Mouse (Mus musculus) limb, embryonic 14.5 days (tissue): Measurements from ENCODE around the gene Knstrn. TPM values are rescaled to one million over a fixed set of nuclear protein-coding genes. Genes with fewer than 3 reads are reported as not detected.

Experiments used
- ATAC-seq: fragments of 200-750 bp; cut with Nextera tagmentation; 2 replicates; pipeline ENCODE4 v1.8.0; 2017; ENCODE audit warnings: low read depth, moderate number of reproducible peaks, moderate TSS enrichment; ENCODE audit not compliant: low FRiP score
- DNase-seq: peaks from one replicate; pipeline ENCODE4 v3.0.0-alpha.2; 2015; ENCODE audit warnings: low spot score
- H3K27ac ChIP-seq: fragments of 300-500 bp; sonication (generic); replicated peaks from 2 replicates; pipeline ENCODE4 v1.5.1; 2014; ENCODE audit warnings: low read depth, mild to moderate bottlenecking, low read length, moderate library complexity, mixed read lengths
- H3K27me3 ChIP-seq: fragments of 300-500 bp; sonication (generic); 2 replicates; pipeline ENCODE4 v1.6.1; 2014; ENCODE audit warnings: low read length, mixed read lengths; ENCODE audit not compliant: control insufficient read depth, insufficient read depth
- H3K36me3 ChIP-seq: fragments of 300-500 bp; sonication (generic); 2 replicates; pipeline ENCODE4 v1.6.1; 2014; ENCODE audit warnings: mild to moderate bottlenecking, low read length, moderate library complexity, mixed read lengths; ENCODE audit not compliant: control insufficient read depth, insufficient read depth
- H3K4me1 ChIP-seq: fragments of 300-500 bp; sonication (generic); 2 replicates; pipeline ENCODE4 v1.6.1; 2014; ENCODE audit warnings: antibody characterized with exemption, low read length, mixed read lengths; ENCODE audit not compliant: control insufficient read depth, insufficient read depth
- H3K4me2 ChIP-seq: fragments of 300-500 bp; sonication (generic); replicated peaks from 2 replicates; pipeline ENCODE4 v1.6.1; 2014; ENCODE audit warnings: low read depth, mild to moderate bottlenecking, low read length, moderate library complexity; ENCODE audit not compliant: severe bottlenecking
- H3K4me3 ChIP-seq: fragments of 300-500 bp; sonication (generic); replicated peaks from 2 replicates; pipeline ENCODE4 v1.5.1; 2014; ENCODE audit warnings: low read length
- H3K9ac ChIP-seq: fragments of 300-500 bp; sonication (generic); 2 replicates; pipeline ENCODE4 v1.6.1; 2014; ENCODE audit warnings: mild to moderate bottlenecking, low read depth, low read length, moderate library complexity; ENCODE audit not compliant: severe bottlenecking
- H3K9me3 ChIP-seq: fragments of 300-500 bp; sonication (generic); 2 replicates; pipeline ENCODE4 v1.6.1; 2016; ENCODE audit warnings: low read length; ENCODE audit not compliant: control insufficient read depth
- POLR2A ChIP-seq: fragments of 200-500 bp; IDR thresholded peaks from 2 replicates; pipeline ENCODE4 v1.8.0; 2012; ENCODE audit warnings: inconsistent platforms, mild to moderate bottlenecking, moderate library complexity, borderline replicate concordance; ENCODE audit not compliant: insufficient read depth, insufficient read length; ENCODE audit errors: extremely low read depth
- WGBS: fragments of 180-500 bp; shearing (Covaris S2); extraction: QIAGEN DNeasy Blood & Tissue Kit; methylation state at CpG from one replicate; pipeline ENCODE4 v1.1.7; 2014; 5-methylcytosine and 5-hydroxymethylcytosine counted together
- polyA plus RNA-seq, 2 experiments: library from polyadenylated mRNA; depleted of rRNA in 1 of 2; stranded (reverse) in 1 of 2; unstranded in 1 of 2; fragments of >200 nt; fragmentation: Nextera tagmentation in 1 of 2; extraction: Ambion mirVana in 1 of 2; gene quantifications; 2 replicates each; pipeline versions ENCODE4 v1.2.1 to v1.2.3; 2012 to 2014

Gene Knstrn
- polyA plus RNA-seq, 2 experiments: 67.0 to 81.3 TPM

- peaks cover 41% of the 10 kb centered on the region for H3K4me1 ChIP-seq
- no peak for TF ChIP-seq POLR2A
- no peak overlapping the region for H3K27ac ChIP-seq
- H3K9me3 ChIP-seq: no peaks in the 10 kb centered on the region
- no peak overlapping the region for H3K4me2 ChIP-seq
- 21% methylated on average over 7 of the region's 7 CpGs for WGBS
- H3K4me3 ChIP-seq: no peak overlapping the region
- H3K36me3 ChIP-seq: no peaks in the 10 kb centered on the region
- no peak overlapping the region for H3K9ac ChIP-seq
- DNase-seq (no peak), ATAC-seq (no peak)
- H3K27me3 ChIP-seq: peaks cover 60% of the 10 kb centered on the region
Measured at GRCm38 (mm10) chr2:118899306-118899705, 85.5 kb downstream of the Knstrn start.

GRCm38 (mm10) chr2:118899981-118900825 is 86.4 kb downstream of the Knstrn start, which contains the start of gene Bahd1:
TSS of gene Bahd1 (plus strand) at chr2:118900377.
- Histone ChIP-seq H3K4me2 (peak within 1 kb of the TSS; percentile 99), H3K27me3 (peaks cover 55% of the 10 kb centered on the region), H3K9me3 (no peaks in the 10 kb centered on the region), H3K36me3 (no peaks in the 10 kb centered on the region), H3K9ac (peak within 1 kb of the TSS; percentile 47), H3K4me3 (peak within 1 kb of the TSS; percentile 83), H3K4me1 (peaks cover 41% of the 10 kb centered on the region), H3K27ac (no peak within 1 kb of the TSS)
- DNase-seq: no peak
- 1% methylated on average over 32 of the region's 32 CpGs for WGBS
- ATAC-seq: no peak
- no peak for TF ChIP-seq POLR2A

GRCm38 (mm10) chr2:118900826-118901140 is 87.0 kb downstream of the Knstrn start:
- H3K4me1 ChIP-seq: peaks cover 41% of the 10 kb centered on the region
- DNase-seq (no peak), ATAC-seq (no peak)
- no peaks in the 10 kb centered on the region for H3K9me3 ChIP-seq
- TF ChIP-seq POLR2A: no peak
- H3K27ac ChIP-seq: no peak overlapping the region
- H3K36me3 ChIP-seq: no peaks in the 10 kb centered on the region
- peak overlapping the region; percentile 99 for H3K4me2 ChIP-seq
- peak overlapping the region; percentile 83 for H3K4me3 ChIP-seq
- H3K27me3 ChIP-seq: peaks cover 50% of the 10 kb centered on the region
- 2% methylated on average over 11 of the region's 11 CpGs for WGBS
- H3K9ac ChIP-seq: peak overlapping the region; percentile 47

- ATAC-seq (peak; percentile 96), DNase-seq (peak; percentile 95)
- Histone ChIP-seq H3K36me3 (no peaks in the 10 kb centered on the region), H3K9ac (peak overlapping the region; percentile 75), H3K4me3 (peak overlapping the region; percentile 83), H3K27ac (peak overlapping the region; percentile 68; the same call in 1 of the 2 replicates), H3K9me3 (no peaks in the 10 kb centered on the region), H3K4me1 (peaks cover 37% of the 10 kb centered on the region), H3K27me3 (peaks cover 44% of the 10 kb centered on the region), H3K4me2 (peak overlapping the region; percentile 99)
- TF ChIP-seq POLR2A: no peak
- WGBS: 2% methylated on average over 44 of the region's 120 CpGs
Measured at GRCm38 (mm10) chr2:118901175-118902031, 87.6 kb downstream of the Knstrn start.
